Mouse (Mus musculus) left cerebral cortex, postnatal 10 days (tissue): ENCODE data around the gene Foxa2. TPM values are rescaled to one million over a fixed set of nuclear protein-coding genes. Genes with fewer than 3 reads are reported as not detected.

Experiments used
- DNase-seq, 2 experiments: peaks; one replicate each; pipeline ENCODE4 v3.0.0; 2021 to 2022; ENCODE audit warnings: low spot score in 2 of 2, mixed read lengths in 1 of 2; ENCODE audit errors: extremely low spot score in 1 of 2
- intact Hi-C: fragments of 180-260 bp; cut with DNase I; formaldehyde crosslinking; loops from one replicate; pipeline ENCODE4 v1.15.1; 2025
- microRNA-seq: library from miRNA; unstranded; fragments of <30 nt; microRNA quantifications from one replicate; pipeline ENCODE4 v1.2.0, GENCODE M21; 2022
- total RNA-seq, 2 experiments: library from RNA; stranded (reverse); gene quantifications; 2 replicates each; pipeline ENCODE4 v1.2.3; 2021

Gene Foxa2
- total RNA-seq, 2 experiments from 2014 or later = not detected

DNA sequence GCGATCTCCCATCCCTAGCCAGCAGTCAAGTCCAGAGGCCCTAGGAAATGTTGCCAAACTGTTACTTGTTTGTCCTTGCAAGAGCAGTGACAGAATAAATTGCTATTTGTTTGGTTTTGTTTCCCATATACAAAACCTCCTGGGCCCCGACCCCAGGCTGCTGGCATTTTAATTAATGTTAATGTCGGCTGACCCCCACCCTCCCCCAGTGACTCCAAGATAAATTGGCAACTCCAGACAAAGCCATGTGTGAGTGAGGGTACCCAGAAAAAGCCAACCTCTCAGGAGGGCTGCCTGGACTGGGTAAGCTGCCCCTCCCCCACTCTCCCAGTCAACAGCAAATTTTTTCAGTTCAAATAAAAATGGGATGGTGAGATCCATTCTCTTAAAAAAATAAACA is 26.6 kb downstream of the Foxa2 start:
- intact Hi-C loops = no loop called here
- DNase-seq = no peak

DNA sequence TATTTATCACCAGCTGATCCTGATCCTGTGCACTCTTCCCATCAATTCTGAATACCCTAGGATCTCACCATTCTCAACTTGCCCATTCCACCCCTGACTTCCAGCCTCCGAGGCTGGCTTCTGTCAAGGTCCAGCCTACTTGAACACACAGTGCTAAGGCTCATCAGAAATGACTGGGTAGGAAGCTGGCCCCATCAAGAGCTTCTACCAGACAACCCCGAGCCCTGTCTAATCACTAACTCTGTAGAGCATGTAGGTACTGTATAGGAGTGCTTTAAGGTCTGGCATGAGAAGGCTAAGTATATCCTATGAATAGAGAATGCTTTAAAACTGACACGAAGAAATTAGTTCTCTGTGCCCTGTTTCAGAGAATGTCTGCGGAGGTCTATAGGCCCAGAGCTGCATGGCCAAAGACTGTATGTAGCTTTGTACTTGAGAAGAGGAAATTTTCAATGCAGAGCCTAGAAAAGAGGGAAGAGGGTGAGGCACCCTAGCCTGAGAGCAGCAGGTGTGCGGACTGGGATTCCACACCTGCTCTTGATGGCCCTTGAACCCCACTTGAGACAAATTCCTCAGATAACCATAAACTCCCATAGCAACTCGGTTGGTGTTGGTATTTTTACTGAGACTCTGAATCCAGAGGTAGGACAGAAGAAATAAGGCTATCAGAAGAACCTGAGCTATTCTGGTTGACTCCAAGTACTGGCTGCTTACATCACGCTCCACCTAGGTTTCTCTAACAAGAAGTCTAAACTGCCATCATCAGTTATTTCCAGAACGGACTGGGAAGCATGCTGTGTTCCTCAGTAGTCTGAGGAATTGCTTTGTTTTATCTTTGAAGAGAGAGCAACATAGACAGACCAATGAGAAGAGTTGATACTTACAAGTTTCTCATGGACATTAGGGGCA is 28.7 kb downstream of the Foxa2 start:
- intact Hi-C loops = no loop called here

DNA sequence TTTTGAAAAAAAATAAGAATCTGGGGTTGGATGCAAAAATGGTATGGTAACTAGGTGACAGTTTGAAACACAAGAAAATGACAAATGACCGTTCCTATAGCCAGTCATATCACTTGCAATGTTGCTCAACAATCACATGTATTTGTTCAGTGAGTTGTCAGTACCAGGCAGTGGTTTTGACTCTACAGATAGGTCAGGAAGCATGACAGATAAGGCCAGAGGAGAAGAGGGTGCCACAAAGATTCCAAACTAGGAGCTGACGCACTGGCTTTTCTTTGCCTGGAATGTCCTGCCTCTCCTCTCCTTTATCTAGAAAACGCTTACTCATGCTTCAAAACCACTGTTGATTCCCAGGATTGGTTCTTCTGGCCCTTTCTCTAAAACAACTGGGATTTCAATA is 33.4 kb downstream of the Foxa2 start:
- intact Hi-C loops = no loop called here
- DNase-seq = no peak

More for the DNA sequence above, 28.7 kb downstream of the Foxa2 start:
- DNase-seq = no peak

DNA sequence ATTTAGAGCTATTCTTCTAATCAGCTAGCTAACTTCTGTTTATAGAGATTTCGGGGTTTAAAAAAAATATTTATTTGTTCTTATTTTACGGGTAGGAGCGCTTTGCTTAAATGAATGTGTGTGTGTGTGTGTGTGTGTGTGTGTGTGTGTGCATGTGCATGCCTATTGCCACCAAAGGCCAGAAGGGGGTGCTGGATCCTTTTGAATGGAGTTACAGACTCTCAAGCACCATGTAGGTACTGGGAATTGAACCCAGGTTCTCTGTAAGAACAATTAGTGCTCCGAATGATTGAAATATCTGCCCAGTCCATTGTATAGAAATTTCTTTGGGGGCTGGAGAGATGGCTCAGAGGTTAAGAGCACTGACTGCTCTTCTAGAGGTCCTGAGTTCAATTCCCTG is 37.7 kb downstream of the Foxa2 start:
- DNase-seq = no peak
- intact Hi-C loops = no loop called here

DNA sequence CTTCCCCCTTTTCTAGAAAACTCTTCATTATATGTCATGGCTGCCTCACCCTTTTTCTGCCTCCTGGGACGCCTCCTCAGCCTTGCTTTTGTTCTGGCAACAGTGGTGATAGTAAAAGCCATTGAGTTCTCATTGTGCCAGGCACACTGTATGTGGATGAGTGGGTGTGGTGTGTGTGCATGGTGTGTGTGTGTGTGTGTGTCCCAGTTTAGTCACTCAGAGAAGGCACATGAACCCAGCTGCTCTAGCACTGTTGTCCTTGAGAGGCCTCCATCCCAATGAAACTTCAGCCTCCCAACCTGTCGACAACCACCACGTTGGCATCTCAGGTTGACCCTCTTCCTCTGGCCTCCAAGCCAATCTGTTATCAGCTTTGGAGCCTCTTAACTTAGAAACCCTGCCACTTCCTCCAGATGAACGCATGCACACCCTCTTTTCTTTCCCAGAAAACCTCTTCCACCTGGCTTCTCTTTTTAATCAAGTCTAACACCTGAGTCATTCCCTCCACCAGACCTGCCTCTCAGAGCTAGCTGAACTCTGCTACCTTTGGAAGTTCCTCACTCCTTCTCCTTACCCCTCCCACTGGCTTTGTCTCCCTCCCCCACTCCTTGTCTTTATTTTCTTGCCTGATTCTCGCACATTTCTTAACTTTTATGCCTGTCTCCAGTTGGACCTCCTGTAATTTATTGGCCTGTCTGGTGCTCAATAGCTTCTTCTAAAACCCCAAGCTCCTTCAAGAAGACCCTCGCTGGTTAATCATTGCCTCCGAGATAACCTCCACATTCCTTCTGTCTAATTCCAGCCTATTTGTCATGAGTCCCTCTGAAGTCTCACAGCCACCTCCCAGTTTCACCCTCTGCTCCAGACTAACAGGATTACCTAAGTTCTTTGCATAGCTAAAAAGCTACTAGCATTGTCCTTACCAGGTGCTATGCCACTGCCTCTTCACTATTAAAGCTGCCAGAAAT is 41.9 kb downstream of the Foxa2 start:
- intact Hi-C loops = no loop called here
- no peak for DNase-seq

DNA sequence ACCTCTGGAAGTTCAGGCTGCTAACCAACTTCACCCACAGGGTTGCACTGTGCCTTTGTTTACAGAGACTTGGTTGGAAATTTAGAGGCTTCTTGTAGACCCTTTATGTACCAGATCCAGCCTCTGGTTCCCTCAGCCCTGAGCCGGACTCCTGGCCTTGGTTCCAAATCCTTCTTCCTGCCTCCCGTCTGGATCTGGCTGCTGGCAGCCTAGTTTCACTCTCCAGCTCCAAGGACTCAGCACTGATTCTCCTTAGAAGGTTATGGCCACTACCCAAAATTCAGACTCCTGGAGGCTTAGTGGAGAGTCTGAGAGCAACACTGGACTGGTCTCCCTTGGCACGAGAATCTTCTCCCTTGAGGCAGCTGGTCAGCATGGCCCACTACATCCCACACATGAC is 43.3 kb downstream of the Foxa2 start:
- intact Hi-C loops = no loop called here
- no peak for DNase-seq

DNA sequence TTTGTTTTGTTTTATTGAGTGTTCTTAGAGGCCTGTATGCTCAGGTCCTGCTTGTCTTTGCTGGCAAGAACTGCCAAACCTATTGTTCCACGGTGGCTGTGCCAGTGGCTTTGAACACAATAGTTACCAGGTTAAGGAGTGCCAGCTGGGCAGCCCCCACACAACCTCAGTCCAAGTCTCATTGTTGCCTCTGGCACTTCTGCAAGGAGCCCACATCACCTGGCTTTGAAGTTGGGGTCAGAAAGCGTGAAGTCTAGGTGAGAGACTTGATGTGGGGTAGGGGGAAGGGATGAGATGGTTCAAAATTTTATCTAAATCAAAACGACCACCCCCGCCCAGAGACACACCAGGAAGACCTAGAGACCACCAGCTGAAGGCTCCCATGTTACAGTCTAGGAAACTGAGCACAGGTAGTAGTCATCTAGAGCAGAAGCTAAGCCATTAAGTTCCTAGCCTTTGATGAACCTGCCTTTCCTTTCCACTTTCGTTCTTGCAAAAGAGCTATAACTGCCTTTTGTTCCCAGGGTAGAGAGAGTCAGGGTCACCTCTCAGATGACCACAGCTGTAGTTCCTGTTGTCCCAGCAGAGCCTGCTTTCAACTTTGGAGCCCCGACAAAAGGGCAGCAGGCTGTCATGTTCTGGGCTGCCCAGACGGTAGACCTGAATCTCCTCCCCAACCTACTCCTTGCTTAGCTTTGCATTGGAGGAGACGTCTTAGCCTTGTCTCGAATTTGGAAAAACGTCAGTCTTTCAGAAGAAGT is 48.4 kb downstream of the Foxa2 start:
- no peak for DNase-seq
- intact Hi-C loops = no loop called here

DNA sequence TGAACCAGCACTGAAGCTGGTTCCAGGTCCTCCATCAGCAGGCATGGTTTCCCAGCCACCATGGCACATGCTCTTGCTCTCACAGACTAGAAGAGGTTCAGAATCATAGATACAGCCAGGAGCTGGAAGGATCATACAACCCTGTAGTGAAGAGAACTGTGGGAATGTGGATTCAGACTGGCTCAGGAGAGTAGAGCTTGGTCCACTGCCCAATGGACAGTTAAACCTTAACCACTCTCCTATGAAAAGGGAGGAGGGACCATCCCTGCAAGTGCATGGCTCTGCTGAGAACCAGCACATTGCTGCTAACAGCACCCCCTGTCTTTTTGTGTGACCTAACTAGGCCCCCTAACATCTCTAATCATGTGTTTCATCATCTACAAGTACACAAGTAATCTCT is 50.0 kb downstream of the Foxa2 start:
- intact Hi-C loops = no loop called here
- no peak for DNase-seq

DNA sequence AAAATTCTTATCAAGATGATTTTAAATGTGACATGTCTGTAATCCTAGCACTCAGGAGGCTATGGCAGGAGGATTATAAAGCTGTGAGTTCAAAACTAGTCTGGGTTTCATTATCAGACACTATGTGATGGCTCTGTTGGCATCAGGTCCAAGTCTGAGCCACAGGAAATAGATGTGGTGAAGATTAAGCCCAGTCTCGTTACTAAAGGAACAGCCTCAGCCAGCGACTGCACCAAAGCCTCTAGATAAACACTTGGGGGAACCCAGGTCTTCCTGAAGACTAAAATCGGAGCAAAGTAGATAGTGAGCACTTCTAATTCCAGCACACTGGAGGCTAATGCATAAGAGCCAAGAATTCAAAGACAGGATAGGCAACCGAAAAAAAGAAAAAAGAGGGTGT is 52.9 kb downstream of the Foxa2 start:
- intact Hi-C loops = no loop called here
- DNase-seq = no peak

DNA sequence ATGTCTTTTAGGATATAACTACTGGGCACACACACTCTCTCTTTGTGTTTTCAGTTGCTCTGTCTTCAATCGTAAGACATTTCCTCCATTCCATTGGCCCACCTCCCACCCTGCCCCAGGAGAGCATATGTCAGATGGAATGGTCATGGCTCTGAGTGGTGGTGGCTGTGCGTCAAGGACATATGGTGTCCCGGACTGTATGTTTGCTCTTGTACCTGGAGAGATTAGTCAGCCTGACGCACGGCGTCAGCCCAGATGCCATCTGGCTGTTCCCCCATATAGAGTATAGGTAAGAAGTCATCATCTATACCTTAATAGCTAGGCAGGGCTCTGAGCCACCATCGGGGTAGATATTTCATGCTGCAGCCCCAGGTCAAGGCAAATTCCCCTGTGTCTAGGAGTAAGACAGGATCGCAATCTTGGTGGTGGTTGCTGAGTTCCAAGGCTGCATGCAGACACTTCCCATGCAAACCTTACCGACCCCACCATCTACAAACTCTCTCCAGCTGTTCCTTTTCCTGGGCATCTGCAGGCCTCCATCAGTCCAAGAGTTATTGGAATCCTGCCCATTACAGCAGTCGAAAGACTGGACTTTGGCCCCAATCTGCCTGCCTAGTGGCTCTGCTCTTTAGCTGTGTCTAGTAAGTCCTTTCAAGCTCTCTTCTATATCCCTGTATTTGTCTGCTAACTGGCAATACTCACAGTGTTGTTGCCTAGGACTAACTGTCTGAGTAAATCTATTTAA is 53.7 kb downstream of the Foxa2 start:
- intact Hi-C loops = no loop called here
- no peak for DNase-seq

Small RNAs within 50 kb of the gene (microRNA-seq; reads per million reads assigned to microRNA genes)
- not detected for gene Gm27420
